Comparison of ENCODE assay signal across 27 mouse cellular contexts in the genomic region with DNA sequence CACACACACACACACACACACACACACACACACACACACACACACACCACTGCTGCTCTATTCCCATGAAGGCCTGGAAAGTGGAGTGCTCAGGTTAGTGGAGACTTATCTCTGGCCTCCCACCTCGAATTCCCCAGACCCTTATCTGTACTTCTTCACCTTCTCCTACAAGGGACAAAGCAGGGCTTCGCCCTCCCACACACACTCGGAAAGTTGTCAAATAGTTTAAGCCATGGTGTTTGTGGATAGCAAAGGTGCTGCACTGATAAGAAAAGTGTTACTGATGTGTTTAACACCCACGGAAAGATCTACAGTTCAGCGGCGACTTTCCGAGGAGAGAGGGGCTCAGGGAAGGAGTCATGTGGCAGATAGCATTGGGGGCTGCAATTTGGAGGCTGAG. TPM values are rescaled to one million over a fixed set of nuclear protein-coding genes. Genes with fewer than 3 reads are reported as not detected.
DNase-seq lines count a peak whose midpoint lies in the region; ATAC-seq and TF ChIP-seq lines count a peak whose summit lies in the region.
"Had no signal": no experiment of that assay in that cellular context is flagged by ENCODE, and none has a peak within 500 bp of the region (broad histone marks: within the 10 kb centered on the region; RNA-seq: fewer than 3 reads in every experiment).

No protein-coding gene starts in this region.

- no peak for TF ChIP-seq CTCF in G1E (IDR thresholded peaks at IDR 0.05; ENCODE audit: low read depth, low read length)
- TF ChIP-seq CTCF in thymus, adult 2 months (IDR thresholded peaks at IDR 0.05; ENCODE audit: borderline replicate concordance, control insufficient read depth, extremely low read depth, insufficient read depth, low read length, poor library complexity): no peak

- intact Hi-C loops in heart, postnatal 14 days (cut with DNase I): no loop called here
- intact Hi-C loops in heart, postnatal 25 days (cut with DNase I): no loop called here

- DNase-seq in heart, adult 11 months: peak; percentile 84
- DNase-seq in heart, postnatal 14 days: no peak
- DNase-seq in heart, postnatal 25 days (ENCODE audit: low spot score): no peak
- DNase-seq in G1E (ENCODE audit: low spot score): peak; percentile 7
- no peak for DNase-seq in thymus, adult 2 months
- DNase-seq in Muller cell, postnatal 12 days (ENCODE audit: inconsistent ontology term): no peak
- DNase-seq: adrenal gland, adult 8-10 months; adrenal gland, postnatal 36 days; B cell, adult 2 months; cerebellum, adult 11-12 months; cerebellum, adult 9-10 months; cerebellum, postnatal 25 days; gastrocnemius, postnatal 14 days; kidney, adult 2 months had no signal

- H3K9me3 ChIP-seq in heart, embryonic 13.5 days: no peaks in the 10 kb centered on the region
- no peaks in the 10 kb centered on the region for H3K9me3 ChIP-seq in G1E (replicated peaks)
- H3K9me3 ChIP-seq in heart, embryonic 16.5 days (replicated peaks; ENCODE audit: control insufficient read depth, low read length): no peaks in the 10 kb centered on the region
- H3K9me3 ChIP-seq: embryonic facial prominence, embryonic 12.5 days; forebrain, embryonic 15.5 days; hindbrain, embryonic 15.5 days; kidney, embryonic 15.5 days had no signal

- peak; percentile 46; the same call in 1 of the 2 replicates for ATAC-seq in heart, embryonic 13.5 days (ENCODE audit: extremely low read depth, insufficient number of reproducible peaks, low FRiP score, low TSS enrichment)
- peak; percentile 42 for ATAC-seq in G1E (ENCODE audit: extremely low read depth, insufficient number of reproducible peaks, low FRiP score, poor library complexity, severe bottlenecking)
- ATAC-seq in heart, embryonic 16.5 days (replicated peaks; ENCODE audit: extremely low read depth, insufficient read depth, low FRiP score): peak; percentile 82
- ATAC-seq: CD4-positive, CD25-positive, alpha-beta regulatory T cell, adult 4 months; forebrain, embryonic 15.5 days; intestine, embryonic 16.5 days had no signal

- H3K4me2 ChIP-seq in heart, embryonic 13.5 days: peak overlapping the region; percentile 20; the same call in 1 of the 2 replicates
- no peak overlapping the region for H3K4me2 ChIP-seq in heart, embryonic 16.5 days (ENCODE audit: low read depth, low read length)
- H3K4me2 ChIP-seq: embryonic facial prominence, embryonic 12.5 days; forebrain, embryonic 15.5 days; hindbrain, embryonic 15.5 days; kidney, embryonic 15.5 days had no signal

- H3K4me1 ChIP-seq in heart, embryonic 13.5 days: peaks cover 43% of the 10 kb centered on the region
- peaks cover 45% of the 10 kb centered on the region for H3K4me1 ChIP-seq in G1E (ENCODE audit: insufficient read depth, low read depth, low read length)
- H3K4me1 ChIP-seq in heart, embryonic 16.5 days (ENCODE audit: control insufficient read depth, insufficient read depth, low read length): peaks cover 17% of the 10 kb centered on the region
- H3K4me1 ChIP-seq in thymus, adult 2 months (replicated peaks; ENCODE audit: control insufficient read depth, insufficient read depth, low read length): no peaks in the 10 kb centered on the region
- H3K4me1 ChIP-seq: embryonic facial prominence, embryonic 12.5 days; forebrain, embryonic 15.5 days; hindbrain, embryonic 15.5 days; kidney, embryonic 15.5 days had no signal

- peak overlapping the region; percentile 35; the same call in 1 of the 2 replicates for H3K9ac ChIP-seq in heart, embryonic 13.5 days
- no peak overlapping the region for H3K9ac ChIP-seq in heart, embryonic 16.5 days (ENCODE audit: low read length)
- H3K9ac ChIP-seq: embryonic facial prominence, embryonic 12.5 days; forebrain, embryonic 15.5 days; hindbrain, embryonic 15.5 days; kidney, embryonic 15.5 days had no signal

- no peaks in the 10 kb centered on the region for H3K36me3 ChIP-seq in heart, embryonic 13.5 days
- H3K36me3 ChIP-seq in G1E (replicated peaks): no peaks in the 10 kb centered on the region
- H3K36me3 ChIP-seq in heart, embryonic 16.5 days (ENCODE audit: control insufficient read depth, insufficient read depth): no peaks in the 10 kb centered on the region
- no peaks in the 10 kb centered on the region for H3K36me3 ChIP-seq in thymus, adult 2 months (ENCODE audit: control insufficient read depth, insufficient read depth, low read length)
- H3K36me3 ChIP-seq: embryonic facial prominence, embryonic 12.5 days; forebrain, embryonic 15.5 days; hindbrain, embryonic 15.5 days; kidney, embryonic 15.5 days had no signal

- H3K27me3 ChIP-seq in heart, embryonic 13.5 days (replicated peaks): peaks cover 3% of the 10 kb centered on the region
- H3K27me3 ChIP-seq in G1E (ENCODE audit: insufficient read depth, low read length): peaks cover 3% of the 10 kb centered on the region; the same call in 1 of the 2 replicates
- H3K27me3 ChIP-seq in heart, embryonic 16.5 days (ENCODE audit: control insufficient read depth, insufficient read depth, low read length): no peaks in the 10 kb centered on the region
- no peaks in the 10 kb centered on the region for H3K27me3 ChIP-seq in thymus, adult 2 months (ENCODE audit: control insufficient read depth, insufficient read depth, low read length)
- H3K27me3 ChIP-seq: embryonic facial prominence, embryonic 12.5 days; forebrain, embryonic 15.5 days; hindbrain, embryonic 15.5 days; kidney, embryonic 15.5 days had no signal

- no peak for TF ChIP-seq POLR2A in thymus, adult 2 months (IDR thresholded peaks at IDR 0.05; ENCODE audit: control insufficient read depth, extremely low read depth, insufficient read depth, low read length, poor library complexity)

- H3K4me3 ChIP-seq in heart, embryonic 13.5 days: no peak overlapping the region
- H3K4me3 ChIP-seq in G1E (ENCODE audit: low read depth, low read length): no peak overlapping the region
- no peak overlapping the region for H3K4me3 ChIP-seq in heart, embryonic 16.5 days (ENCODE audit: low read length)
- H3K4me3 ChIP-seq in thymus, adult 2 months (ENCODE audit: control insufficient read depth, insufficient read depth, low read length): no peak overlapping the region
- H3K4me3 ChIP-seq: embryonic facial prominence, embryonic 12.5 days; forebrain, embryonic 15.5 days; hindbrain, embryonic 15.5 days; kidney, embryonic 15.5 days had no signal

- H3K27ac ChIP-seq in heart, embryonic 13.5 days (replicated peaks): peak overlapping the region; percentile 91
- peak overlapping the region; percentile 70 for H3K27ac ChIP-seq in heart, embryonic 16.5 days (ENCODE audit: low read length)
- H3K27ac ChIP-seq in thymus, adult 2 months (ENCODE audit: control insufficient read depth, insufficient read depth, low read length): no peak overlapping the region
- H3K27ac ChIP-seq: embryonic facial prominence, embryonic 12.5 days; forebrain, embryonic 15.5 days; hindbrain, embryonic 15.5 days; kidney, embryonic 15.5 days had no signal

- 5% methylated on average over 7 of the region's 7 CpGs for WGBS in heart, embryonic 13.5 days
- 12% methylated on average over 7 of the region's 7 CpGs for WGBS in heart, embryonic 16.5 days
- WGBS in thymus, adult 2 months: 66% methylated on average over 7 of the region's 7 CpGs

RNA-seq across cellular contexts. Expression of gene Gja8, which starts 45.2 kb away (rescaled TPM):
- total RNA-seq in heart, postnatal 14 days (2021): not detected
- not detected in 2 replicates for polyA plus RNA-seq in heart, embryonic 13.5 days (2015; fragmentation: Nextera tagmentation; extraction: Ambion mirVana)
- under 1 TPM in 1 of 2 experiments, not detected in 1; 0.03 TPM for total RNA-seq in heart, postnatal 25 days (2021)
- not detected in 2 replicates for total RNA-seq in G1E (2014; fragmentation: Nextera tagmentation)
- 0.06 and 0.11 TPM in 2 replicates for total RNA-seq in G1E (2017)
- not detected in 2 replicates for polyA plus RNA-seq in G1E (2012)
- polyA plus RNA-seq in heart, embryonic 16.5 days (2015; fragmentation: Nextera tagmentation; extraction: Ambion mirVana): 0.02 TPM in 1 of 2 replicates, not detected in the other
- polyA plus RNA-seq in thymus, adult 2 months (2012; rRNA removed): 0.01 TPM in 2 replicates
- total RNA-seq: adrenal gland, adult 8-10 months; adrenal gland, postnatal 36 days; gastrocnemius, adult 18-20 months; gastrocnemius, postnatal 14 days had no signal
- polyA plus RNA-seq: CD4-positive, CD25-positive, alpha-beta regulatory T cell, adult 4 months; cortical plate, adult 2 months; forebrain, embryonic 11.5 days; gonadal fat pad, adult 2 months; hindbrain, embryonic 11.5 days; hindbrain, embryonic 15.5 days; kidney, adult 2 months had no signal

Comparison
In these comparisons a context has a peak if more than half of its experiments do, and no peak if none do; other contexts are left out.
1. DNase-seq: peak in heart, adult 11 months (single experiment) and G1E (single experiment); none in heart, postnatal 14 days (0 of 2), heart, postnatal 25 days (single experiment), thymus, adult 2 months (single experiment) and Muller cell, postnatal 12 days (single experiment).
2. Peak in every context shown above with its lines, with median percentiles within 50 percentile points of each other: ATAC-seq.